ENCODE assay signal across 8 mouse cellular contexts in the genomic region with DNA sequence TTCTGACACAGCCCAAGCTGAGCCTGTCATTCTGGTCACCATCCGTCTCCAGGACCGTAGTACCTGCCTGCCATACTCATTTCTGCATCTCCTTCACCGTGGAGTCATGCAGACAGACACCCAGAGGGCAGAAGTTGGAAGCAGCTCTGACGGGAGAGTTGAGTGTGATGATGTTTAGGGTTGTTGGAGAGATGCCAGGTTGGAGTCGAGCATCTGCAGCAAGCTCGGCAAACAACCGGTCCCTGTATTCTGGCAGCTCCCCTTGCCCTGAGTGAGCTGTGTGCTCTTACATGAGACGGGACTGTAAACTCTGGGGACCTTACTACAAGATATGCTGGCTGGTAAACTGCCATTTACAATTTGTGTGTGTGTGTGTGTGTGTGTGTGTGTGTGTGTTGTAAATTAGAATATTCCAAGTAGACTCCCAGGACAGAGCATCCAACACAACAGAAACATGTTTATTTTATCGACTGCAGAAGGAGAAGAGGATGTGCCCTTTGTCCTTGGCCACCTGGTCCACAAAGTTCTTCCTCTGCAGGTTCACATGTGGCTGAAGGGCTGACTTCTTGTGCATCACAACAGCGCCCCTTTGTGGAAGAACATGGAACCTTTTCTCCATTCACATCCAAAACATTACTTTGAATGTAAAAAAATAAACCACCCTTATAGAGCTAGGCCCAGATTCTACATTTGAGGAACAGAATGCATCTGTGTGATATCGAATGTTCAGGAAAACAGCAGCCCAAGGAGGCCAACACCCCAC. TPM values are rescaled to one million over a fixed set of nuclear protein-coding genes. Genes with fewer than 3 reads are reported as not detected.
A peak's percentile ranks its signal among the peaks of the same experiment; 100 is the strongest.
DNase-seq lines count a peak whose midpoint lies in the region.

No protein-coding gene starts in this region.

- peak; percentile 31 for DNase-seq in gastrocnemius, postnatal 10 days
- DNase-seq in gastrocnemius, adult 8-10 months (ENCODE audit: low spot score in 2 of 2): no peak
- DNase-seq in right cerebral cortex, adult 18-20 months: peak; percentile 19
- no peak for DNase-seq in right cerebral cortex, postnatal 25 days
- DNase-seq in c-Kit-positive CD71-positive TER-119-positive erythroid progenitor cells, embryonic 14.5 days (ENCODE audit: low spot score): peak; percentile 20
- peak; percentile 62 to 68 for DNase-seq in left cerebral cortex, postnatal 14 days (ENCODE audit: low spot score in 2 of 2)
- peak; percentile 32 for DNase-seq in thymus, postnatal 14 days
- no peak for DNase-seq in neural tube, embryonic 10.5 days (ENCODE audit: extremely low spot score, low spot score)

- intact Hi-C loops in left cerebral cortex, postnatal 14 days (cut with DNase I): loop anchor here (5.0 kb wide), 1 partner anchor 149 kb away; no protein-coding TSS in a partner anchor

RNA-seq across cellular contexts. Expression of a gene that starts 2.6 kb away (rescaled TPM):
- total RNA-seq in gastrocnemius, postnatal 10 days (2021): 10 to 100 TPM in 1 of 2 experiments, 1 to 10 TPM in 1; 8.6 to 10.3 TPM
- total RNA-seq in gastrocnemius, adult 8-10 months (2022): 1 to 10 TPM; 7.2 to 9.4 (median 8.7) TPM
- total RNA-seq in left cerebral cortex, postnatal 14 days (2021): 10 to 100 TPM; 30.6 to 32.4 TPM

RNA-seq across cellular contexts. Expression of a gene that starts 2.9 kb away (rescaled TPM):
- 10 to 100 TPM; 13.2 to 13.5 TPM for total RNA-seq in gastrocnemius, postnatal 10 days (2021)
- total RNA-seq in gastrocnemius, adult 8-10 months (2022): 10 to 100 TPM; 10.2 to 13.4 (median 10.9) TPM
- total RNA-seq in left cerebral cortex, postnatal 14 days (2021): 1 to 10 TPM; 7.1 to 7.4 TPM

RNA-seq across cellular contexts. Expression of a gene that starts 27.5 kb away (rescaled TPM):
- 1 to 10 TPM; 6.3 to 7.2 TPM for total RNA-seq in gastrocnemius, postnatal 10 days (2021)
- total RNA-seq in gastrocnemius, adult 8-10 months (2022): 1 to 10 TPM; 2.8 to 3.8 (median 3.6) TPM
- 10 to 100 TPM; 21.1 to 23.8 TPM for total RNA-seq in left cerebral cortex, postnatal 14 days (2021)

RNA-seq across cellular contexts. Expression of a gene that starts 35.4 kb away (rescaled TPM):
- 10 to 100 TPM; 36.5 to 41.6 TPM for total RNA-seq in gastrocnemius, postnatal 10 days (2021)
- total RNA-seq in gastrocnemius, adult 8-10 months (2022): 100 to 1,000 TPM in 3 of 4 experiments, 10 to 100 TPM in 1; 92.0 to 138 (median 119) TPM
- 10 to 100 TPM; 67.4 to 70.7 TPM for total RNA-seq in left cerebral cortex, postnatal 14 days (2021)

RNA-seq across cellular contexts. Expression of a gene that starts 41.5 kb away (rescaled TPM):
- total RNA-seq in gastrocnemius, postnatal 10 days (2021): 1 to 10 TPM; 2.2 to 3.2 TPM
- 1 to 10 TPM; 1.1 to 1.5 (median 1.3) TPM for total RNA-seq in gastrocnemius, adult 8-10 months (2022)
- not detected for total RNA-seq in left cerebral cortex, postnatal 14 days (2021)

Comparison
In these comparisons a context has a peak if more than half of its experiments do, and no peak if none do; other contexts are left out.
1. DNase-seq: peak in gastrocnemius, postnatal 10 days (single experiment), right cerebral cortex, adult 18-20 months (single experiment), c-Kit-positive CD71-positive TER-119-positive erythroid progenitor cells, embryonic 14.5 days (single experiment), left cerebral cortex, postnatal 14 days (2 of 2) and thymus, postnatal 14 days (single experiment); none in gastrocnemius, adult 8-10 months (0 of 2), right cerebral cortex, postnatal 25 days (single experiment) and neural tube, embryonic 10.5 days (single experiment).